Mouse (Mus musculus) neural tube, embryonic 11.5 days (tissue): ENCODE measurements around the gene Calml3. TPM values are rescaled to one million over a fixed set of nuclear protein-coding genes. Genes with fewer than 3 reads are reported as not detected.

Source experiments
- ATAC-seq: fragments of 200-750 bp; cut with Nextera tagmentation; 2 replicates; pipeline ENCODE4 v1.8.0; 2017; ENCODE audit warnings: moderate number of reproducible peaks, mild to moderate bottlenecking, moderate TSS enrichment, moderate library complexity; ENCODE audit not compliant: insufficient read depth, low FRiP score, low TSS enrichment
- DNase-seq: peaks from one replicate; pipeline ENCODE4 v3.0.0-alpha.2; 2015; ENCODE audit warnings: low spot score
- H3K27ac ChIP-seq: fragments of 300-500 bp; sonication (generic); 2 replicates; pipeline ENCODE4 v1.5.1; 2014; ENCODE audit warnings: low read depth, mild to moderate bottlenecking, low read length
- H3K27me3 ChIP-seq: fragments of 300-500 bp; sonication (generic); 2 replicates; pipeline ENCODE4 v1.6.1; 2014; ENCODE audit warnings: mild to moderate bottlenecking, low read length, mixed read lengths; ENCODE audit not compliant: control insufficient read depth, insufficient read depth
- H3K36me3 ChIP-seq: fragments of 300-500 bp; sonication (generic); 2 replicates; pipeline ENCODE4 v1.6.1; 2014; ENCODE audit warnings: mild to moderate bottlenecking, low read length, moderate library complexity, mixed read lengths; ENCODE audit not compliant: control insufficient read depth, insufficient read depth
- H3K4me1 ChIP-seq: fragments of 300-500 bp; sonication (generic); 2 replicates; pipeline ENCODE4 v1.6.1; 2014; ENCODE audit warnings: low read length, mixed read lengths; ENCODE audit not compliant: control insufficient read depth, insufficient read depth
- H3K4me2 ChIP-seq: fragments of 300-500 bp; sonication (generic); 2 replicates; pipeline ENCODE4 v1.6.1; 2014; ENCODE audit warnings: low read depth, mild to moderate bottlenecking, moderate library complexity
- H3K4me3 ChIP-seq: fragments of 300-500 bp; sonication (generic); 2 replicates; pipeline ENCODE4 v1.5.1; 2014; ENCODE audit warnings: low read depth, low read length
- H3K9ac ChIP-seq: fragments of 300-500 bp; sonication (generic); 2 replicates; pipeline ENCODE4 v1.6.1; 2014; ENCODE audit warnings: mild to moderate bottlenecking, low read length
- H3K9me3 ChIP-seq: fragments of 300-500 bp; sonication (generic); 2 replicates; pipeline ENCODE4 v1.6.1; 2016; ENCODE audit warnings: low read length; ENCODE audit not compliant: control insufficient read depth
- WGBS: fragments of 180-500 bp; shearing (Covaris S2); extraction: QIAGEN DNeasy Blood & Tissue Kit; methylation state at CpG from one replicate; pipeline ENCODE4 v1.1.7; 2014; 5-methylcytosine and 5-hydroxymethylcytosine counted together
- polyA plus RNA-seq: library from polyadenylated mRNA; unstranded; fragments of >200 nt; fragmentation: Nextera tagmentation; extraction: Ambion mirVana; gene quantifications from 2 replicates; pipeline ENCODE4 v1.2.1, GENCODE M21; 2014

Gene Calml3
- polyA plus RNA-seq, 1 experiment from 2014 or later: not detected

GRCm38 (mm10) chr13:3768621-3769020 is 35.5 kb downstream of the Calml3 start:
- no peaks in the 10 kb centered on the region for H3K4me1 ChIP-seq

GRCm38 (mm10) chr13:3767086-3767485 is 37.0 kb downstream of the Calml3 start:
- Histone ChIP-seq H3K4me2 (no peak overlapping the region), H3K4me3 (no peak overlapping the region), H3K9ac (no peak overlapping the region), H3K36me3 (no peaks in the 10 kb centered on the region), H3K9me3 (no peaks in the 10 kb centered on the region), H3K27me3 (no peaks in the 10 kb centered on the region), H3K27ac (no peak overlapping the region), H3K4me1 (no peaks in the 10 kb centered on the region)
- ATAC-seq (no peak), DNase-seq (no peak)

More at GRCm38 (mm10) chr13:3768621-3769020, 35.5 kb downstream of the Calml3 start:
- Histone ChIP-seq H3K4me3 (no peak overlapping the region), H3K36me3 (no peaks in the 10 kb centered on the region), H3K27me3 (no peaks in the 10 kb centered on the region), H3K9me3 (no peaks in the 10 kb centered on the region), H3K27ac (no peak overlapping the region), H3K9ac (no peak overlapping the region), H3K4me2 (no peak overlapping the region)
- DNase-seq (no peak), ATAC-seq (no peak)
- WGBS: 63% methylated on average over 3 of the region's 3 CpGs

GRCm38 (mm10) chr13:3765781-3766180 is 38.3 kb downstream of the Calml3 start:
- no peak overlapping the region for H3K27ac ChIP-seq
- H3K36me3 ChIP-seq: no peaks in the 10 kb centered on the region
- H3K4me3 ChIP-seq: no peak overlapping the region
- H3K27me3 ChIP-seq: no peaks in the 10 kb centered on the region
- no peak for DNase-seq
- WGBS: 94% methylated on average over 4 of the region's 4 CpGs
- no peak overlapping the region for H3K4me2 ChIP-seq
- ATAC-seq: no peak
- H3K9ac ChIP-seq: no peak overlapping the region
- no peaks in the 10 kb centered on the region for H3K4me1 ChIP-seq
- H3K9me3 ChIP-seq: no peaks in the 10 kb centered on the region

GRCm38 (mm10) chr13:3761131-3761530 is 43.0 kb downstream of the Calml3 start:
- no peaks in the 10 kb centered on the region for H3K9me3 ChIP-seq
- ATAC-seq: no peak
- WGBS: 86% methylated on average over 4 of the region's 4 CpGs
- DNase-seq: no peak
- no peaks in the 10 kb centered on the region for H3K27me3 ChIP-seq
- no peak overlapping the region for H3K9ac ChIP-seq
- H3K27ac ChIP-seq: no peak overlapping the region
- no peaks in the 10 kb centered on the region for H3K36me3 ChIP-seq
- H3K4me3 ChIP-seq: no peak overlapping the region
- no peak overlapping the region for H3K4me2 ChIP-seq
- no peaks in the 10 kb centered on the region for H3K4me1 ChIP-seq

- DNase-seq (no peak), ATAC-seq (no peak)
- H3K4me2 ChIP-seq: no peak overlapping the region
- no peak overlapping the region for H3K27ac ChIP-seq
- no peaks in the 10 kb centered on the region for H3K36me3 ChIP-seq
- no peak overlapping the region for H3K4me3 ChIP-seq
- 93% methylated on average over 2 of the region's 2 CpGs for WGBS
- H3K27me3 ChIP-seq: no peaks in the 10 kb centered on the region
- H3K4me1 ChIP-seq: no peaks in the 10 kb centered on the region
- no peaks in the 10 kb centered on the region for H3K9me3 ChIP-seq
- H3K9ac ChIP-seq: no peak overlapping the region
Measured at GRCm38 (mm10) chr13:3758347-3758746, 45.8 kb downstream of the Calml3 start.

GRCm38 (mm10) chr13:3753291-3753690 is 50.8 kb downstream of the Calml3 start:
- H3K27ac ChIP-seq: no peak overlapping the region
- WGBS: 93% methylated on average over 2 of the region's 2 CpGs
- no peak for ATAC-seq
- no peak for DNase-seq
- no peaks in the 10 kb centered on the region for H3K4me1 ChIP-seq
- no peak overlapping the region for H3K4me2 ChIP-seq
- H3K4me3 ChIP-seq: no peak overlapping the region
- H3K9me3 ChIP-seq: no peaks in the 10 kb centered on the region
- H3K27me3 ChIP-seq: no peaks in the 10 kb centered on the region
- no peaks in the 10 kb centered on the region for H3K36me3 ChIP-seq
- H3K9ac ChIP-seq: no peak overlapping the region

Other genes starting within 250 kb of the Calml3 start
- gene Fam208b, start 193.2 kb downstream of the Calml3 start, polyA plus RNA-seq: 22.7 and 23.4 TPM in 2 replicates
- 9.7 and 11.9 TPM in 2 replicates for gene Asb13, start 170.3 kb downstream of the Calml3 start, polyA plus RNA-seq
- gene Calm4, start 33.4 kb upstream of the Calml3 start, polyA plus RNA-seq: not detected in 2 replicates
- not detected in 2 replicates for gene Calm5, start 49.9 kb upstream of the Calml3 start, polyA plus RNA-seq
- 50.3 and 61.1 TPM in 2 replicates for gene Net1, start 113.9 kb upstream of the Calml3 start, polyA plus RNA-seq
- gene Tubal3, start 114.0 kb upstream of the Calml3 start, polyA plus RNA-seq: not detected in 2 replicates
- not detected in 2 replicates for gene Ucn3, start 141.0 kb upstream of the Calml3 start, polyA plus RNA-seq
- 0.46 and 0.65 TPM in 2 replicates for gene Akr1c14, start 244.7 kb upstream of the Calml3 start, polyA plus RNA-seq